Mouse (Mus musculus) neural tube, embryonic 14.5 days (tissue): ENCODE data around the gene Aldh1l2. TPM values are rescaled to one million over a fixed set of nuclear protein-coding genes. Genes with fewer than 3 reads are reported as not detected.

Experiments
- ATAC-seq: fragments of 200-750 bp; cut with Nextera tagmentation; 2 replicates; pipeline ENCODE4 v1.8.0; 2017; ENCODE audit warnings: low read depth, mild to moderate bottlenecking, moderate TSS enrichment, moderate library complexity
- H3K27ac ChIP-seq: fragments of 300-500 bp; sonication (generic); 2 replicates; pipeline ENCODE4 v1.5.1; 2014; ENCODE audit warnings: low read depth, mild to moderate bottlenecking, control low read depth, low read length, moderate library complexity, mixed read lengths
- H3K27me3 ChIP-seq: fragments of 300-500 bp; sonication (generic); 2 replicates; pipeline ENCODE4 v1.6.1; 2014; ENCODE audit warnings: low read length; ENCODE audit not compliant: control insufficient read depth, insufficient read depth
- H3K36me3 ChIP-seq: fragments of 300-500 bp; sonication (generic); 2 replicates; pipeline ENCODE4 v1.6.1; 2014; ENCODE audit warnings: low read length, mixed read lengths; ENCODE audit not compliant: control insufficient read depth, insufficient read depth
- H3K4me1 ChIP-seq: fragments of 300-500 bp; sonication (generic); 2 replicates; pipeline ENCODE4 v1.6.1; 2014; ENCODE audit warnings: low read length; ENCODE audit not compliant: control insufficient read depth, insufficient read depth
- H3K4me2 ChIP-seq: fragments of 300-500 bp; sonication (generic); 2 replicates; pipeline ENCODE4 v1.6.1; 2014; ENCODE audit warnings: mild to moderate bottlenecking, low read depth, low read length, control low read depth
- H3K4me3 ChIP-seq: fragments of 300-500 bp; sonication (generic); 2 replicates; pipeline ENCODE4 v1.5.1; 2014; ENCODE audit warnings: low read depth, low read length, control low read depth, mixed read lengths
- H3K9ac ChIP-seq: fragments of 300-500 bp; sonication (generic); replicated peaks from 2 replicates; pipeline ENCODE4 v1.6.1; 2014; ENCODE audit warnings: low read depth, mild to moderate bottlenecking, control low read depth, low read length, mixed read lengths
- H3K9me3 ChIP-seq: fragments of 300-500 bp; sonication (generic); 2 replicates; pipeline ENCODE4 v1.6.1; 2016; ENCODE audit warnings: low read length; ENCODE audit not compliant: control insufficient read depth
- WGBS: fragments of 180-500 bp; shearing (Covaris S2); extraction: QIAGEN DNeasy Blood & Tissue Kit; methylation state at CpG from one replicate; pipeline ENCODE4 v1.1.7; 2014; 5-methylcytosine and 5-hydroxymethylcytosine counted together
- polyA plus RNA-seq: library from polyadenylated mRNA; unstranded; fragments of >200 nt; fragmentation: Nextera tagmentation; extraction: Ambion mirVana; gene quantifications from 2 replicates; pipeline ENCODE4 v1.2.1, GENCODE M21; 2014

Aldh1l2 gene
- polyA plus RNA-seq = 21.0 and 22.7 TPM in 2 replicates

- Histone ChIP-seq H3K4me2 (peak within 1 kb of the TSS; percentile 62), H3K27ac (peak within 1 kb of the TSS; percentile 89), H3K4me3 (peak within 1 kb of the TSS; percentile 64), H3K9me3 (no peaks in the 10 kb centered on the region), H3K9ac (peak within 1 kb of the TSS; percentile 73), H3K4me1 (peaks cover 3% of the 10 kb centered on the region; the same call in 1 of the 2 replicates), H3K27me3 (no peaks in the 10 kb centered on the region), H3K36me3 (no peaks in the 10 kb centered on the region)
- WGBS = 0% methylated on average over 21 of the region's 21 CpGs
- ATAC-seq = peak; percentile 97
These were observed at the start of gene Aldh1l2 for GRCm38 (mm10) chr10:83533910-83534283. Aldh1l2 (minus strand) TSS chr10:83534140.

GRCm38 (mm10) chr10:83565449-83566441 lies 31.8 kb upstream of the Aldh1l2 start:
- WGBS = 97% methylated on average over 7 of the region's 7 CpGs
- Histone ChIP-seq H3K27ac (no peak overlapping the region), H3K9me3 (no peaks in the 10 kb centered on the region), H3K9ac (no peak overlapping the region), H3K4me2 (no peak overlapping the region), H3K27me3 (no peaks in the 10 kb centered on the region), H3K4me3 (no peak overlapping the region), H3K4me1 (no peaks in the 10 kb centered on the region), H3K36me3 (peaks cover 67% of the 10 kb centered on the region)
- ATAC-seq = no peak

- Histone ChIP-seq H3K27ac (no peak overlapping the region), H3K4me3 (no peak overlapping the region), H3K9ac (no peak overlapping the region), H3K4me1 (no peaks in the 10 kb centered on the region), H3K27me3 (no peaks in the 10 kb centered on the region), H3K9me3 (no peaks in the 10 kb centered on the region), H3K4me2 (no peak overlapping the region), H3K36me3 (peaks cover 77% of the 10 kb centered on the region)
- no peak for ATAC-seq
These were observed 29.1 kb upstream of the Aldh1l2 start for GRCm38 (mm10) chr10:83563005-83563404.

- Histone ChIP-seq H3K36me3 (peaks cover 6% of the 10 kb centered on the region), H3K9ac (no peak overlapping the region), H3K9me3 (no peaks in the 10 kb centered on the region), H3K4me1 (peaks cover 9% of the 10 kb centered on the region; the same call in 1 of the 2 replicates), H3K4me2 (peak overlapping the region; percentile 71; the same call in 1 of the 2 replicates), H3K27me3 (no peaks in the 10 kb centered on the region), H3K27ac (no peak overlapping the region), H3K4me3 (no peak overlapping the region)
- no peak for ATAC-seq
- 72% methylated on average over 3 of the region's 3 CpGs for WGBS
These were observed 11.4 kb upstream of the Aldh1l2 start for GRCm38 (mm10) chr10:83545341-83545740.

- H3K4me2 ChIP-seq = peak overlapping the region; percentile 71
- peak overlapping the region; percentile 91 for H3K9ac ChIP-seq
- WGBS = 0% methylated on average over 38 of the region's 41 CpGs
- peaks cover 9% of the 10 kb centered on the region; the same call in 1 of the 2 replicates for H3K4me1 ChIP-seq
- peak overlapping the region; percentile 83 for H3K4me3 ChIP-seq
- peak; percentile 89 for ATAC-seq
- no peaks in the 10 kb centered on the region for H3K27me3 ChIP-seq
- no peaks in the 10 kb centered on the region for H3K36me3 ChIP-seq
- no peaks in the 10 kb centered on the region for H3K9me3 ChIP-seq
- H3K27ac ChIP-seq = peak overlapping the region; percentile 91
These were observed 10.2 kb upstream of the Aldh1l2 start for GRCm38 (mm10) chr10:83544103-83544479.

GRCm38 (mm10) chr10:83543439-83544102 lies 9.6 kb upstream of the Aldh1l2 start, which contains the start of gene Washc4:
Washc4 (plus strand) TSS chr10:83543752.
- Histone ChIP-seq H3K4me2 (peak within 1 kb of the TSS; percentile 71), H3K9me3 (no peaks in the 10 kb centered on the region), H3K4me3 (peak within 1 kb of the TSS; percentile 83), H3K9ac (peak within 1 kb of the TSS; percentile 91), H3K27ac (peak within 1 kb of the TSS; percentile 91), H3K4me1 (peaks cover 9% of the 10 kb centered on the region; the same call in 1 of the 2 replicates), H3K27me3 (no peaks in the 10 kb centered on the region), H3K36me3 (no peaks in the 10 kb centered on the region)
- WGBS = 2% methylated on average over 49 of the region's 49 CpGs
- peak; percentile 99 for ATAC-seq

GRCm38 (mm10) chr10:83542241-83542640 lies 8.3 kb upstream of the Aldh1l2 start:
- Histone ChIP-seq H3K36me3 (no peaks in the 10 kb centered on the region), H3K27me3 (no peaks in the 10 kb centered on the region), H3K9ac (no peak overlapping the region), H3K9me3 (no peaks in the 10 kb centered on the region), H3K4me1 (peaks cover 9% of the 10 kb centered on the region; the same call in 1 of the 2 replicates), H3K4me3 (no peak overlapping the region), H3K27ac (no peak overlapping the region), H3K4me2 (no peak overlapping the region)
- no peak for ATAC-seq
- WGBS = 72% methylated on average over 7 of the region's 7 CpGs

- no peak; the same call in 1 of the 2 replicates for ATAC-seq
- Histone ChIP-seq H3K9me3 (no peaks in the 10 kb centered on the region), H3K9ac (no peak overlapping the region), H3K36me3 (no peaks in the 10 kb centered on the region), H3K27ac (no peak overlapping the region), H3K4me3 (no peak overlapping the region), H3K27me3 (no peaks in the 10 kb centered on the region), H3K4me1 (peaks cover 4% of the 10 kb centered on the region; the same call in 1 of the 2 replicates), H3K4me2 (no peak overlapping the region)
- 27% methylated on average over 3 of the region's 3 CpGs for WGBS
These were observed 6.2 kb upstream of the Aldh1l2 start for GRCm38 (mm10) chr10:83540092-83540491.
